Comparison of ENCODE assay signal across 20 mouse cellular contexts in genomic region chr4:117889471-117889870, GRCm38 (mm10).
"Had no signal": no experiment of that assay in that cellular context is flagged by ENCODE, and none has a peak within 500 bp of the region (broad histone marks: within the 10 kb centered on the region; RNA-seq: fewer than 3 reads in every experiment).

No protein-coding gene starts in this region.

- H3K4me3 ChIP-seq: liver, embryonic 13.5 days; liver, embryonic 15.5 days; midbrain, embryonic 13.5 days; midbrain, embryonic 15.5 days; myocyte; neural tube, embryonic 13.5 days; neural tube, embryonic 15.5 days had no signal

- H3K27ac ChIP-seq: liver, embryonic 13.5 days; liver, embryonic 15.5 days; midbrain, embryonic 13.5 days; midbrain, embryonic 15.5 days; neural tube, embryonic 13.5 days; neural tube, embryonic 15.5 days had no signal

- ATAC-seq: midbrain, embryonic 13.5 days; midbrain, embryonic 15.5 days had no signal

- H3K9ac ChIP-seq: liver, embryonic 13.5 days; liver, embryonic 15.5 days; lung, embryonic 14.5 days; midbrain, embryonic 13.5 days; midbrain, embryonic 15.5 days; neural tube, embryonic 13.5 days; neural tube, embryonic 15.5 days had no signal

- H3K4me2 ChIP-seq: liver, embryonic 13.5 days; liver, embryonic 15.5 days; lung, embryonic 14.5 days; midbrain, embryonic 11.5 days; midbrain, embryonic 13.5 days; midbrain, embryonic 15.5 days; neural tube, embryonic 13.5 days; neural tube, embryonic 15.5 days had no signal

- H3K9me3 ChIP-seq: liver, embryonic 13.5 days; liver, embryonic 15.5 days; midbrain, embryonic 13.5 days; midbrain, embryonic 15.5 days; neural tube, embryonic 13.5 days; neural tube, embryonic 15.5 days had no signal

- DNase-seq: liver, embryonic 13.5 days; lung, adult 18-20 months; lung, embryonic 14.5 days; lung, postnatal 10 days; lung, postnatal 4 days; retina, postnatal 1 day; right cerebral cortex, adult 18-20 months; right cerebral cortex, postnatal 25 days; right cerebral cortex, postnatal 4 days; spleen, adult 18-20 months; thymus, adult 18-20 months; thymus, postnatal 14 days; thymus, postnatal 36 days had no signal

- H3K27me3 ChIP-seq: midbrain, embryonic 13.5 days; midbrain, embryonic 15.5 days; neural tube, embryonic 13.5 days; neural tube, embryonic 15.5 days had no signal
